Comparison of ENCODE assay signal across 8 mouse cellular contexts in the genomic region with DNA sequence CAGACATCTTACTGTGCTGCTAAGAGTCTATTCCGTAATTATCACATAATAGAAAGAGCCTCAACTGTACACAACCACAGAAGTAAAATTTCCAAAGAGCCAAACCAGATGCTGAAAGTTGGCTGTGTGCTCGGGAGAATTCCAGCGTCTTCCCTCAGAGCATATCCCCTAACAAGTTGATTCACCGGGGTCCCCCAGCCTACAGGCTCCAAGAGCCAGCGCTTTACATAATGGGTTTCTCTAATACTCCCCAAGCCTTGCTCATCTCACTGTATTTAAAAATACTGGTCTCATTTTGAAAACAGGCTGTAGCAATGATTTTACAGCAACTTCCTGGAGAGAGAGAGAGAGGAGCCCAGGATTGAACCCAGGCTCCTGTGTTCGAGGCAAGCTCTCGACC. TPM values are rescaled to one million over a fixed set of nuclear protein-coding genes. Genes with fewer than 3 reads are reported as not detected.
DNase-seq lines count a peak whose midpoint lies in the region; ATAC-seq lines count a peak whose summit lies in the region.

No protein-coding gene starts in this region.

- 33% methylated on average over 7 of the region's 7 CpGs for WGBS in lung, embryonic 15.5 days
- WGBS in forebrain, embryonic 11.5 days: 71% methylated on average over 7 of the region's 7 CpGs
- WGBS in limb, embryonic 13.5 days: 39% methylated on average over 7 of the region's 7 CpGs
- WGBS in stomach, embryonic 14.5 days: 30% methylated on average over 7 of the region's 7 CpGs

- H3K27me3 ChIP-seq in lung, embryonic 15.5 days: no peaks in the 10 kb centered on the region
- no peaks in the 10 kb centered on the region for H3K27me3 ChIP-seq in forebrain, embryonic 11.5 days (ENCODE audit: control insufficient read depth, insufficient read depth, low read length)
- no peaks in the 10 kb centered on the region for H3K27me3 ChIP-seq in limb, embryonic 13.5 days
- H3K27me3 ChIP-seq in stomach, embryonic 14.5 days (ENCODE audit: control insufficient read depth, insufficient read depth, low read length): no peaks in the 10 kb centered on the region

- no peak overlapping the region for H3K27ac ChIP-seq in lung, embryonic 15.5 days
- H3K27ac ChIP-seq in forebrain, embryonic 11.5 days (ENCODE audit: low read depth, low read length): no peak overlapping the region
- no peak overlapping the region for H3K27ac ChIP-seq in limb, embryonic 13.5 days
- no peak overlapping the region for H3K27ac ChIP-seq in stomach, embryonic 14.5 days (ENCODE audit: low read length)

- H3K9me3 ChIP-seq in lung, embryonic 15.5 days: no peaks in the 10 kb centered on the region
- no peaks in the 10 kb centered on the region for H3K9me3 ChIP-seq in forebrain, embryonic 11.5 days (ENCODE audit: control insufficient read depth, low read length)
- H3K9me3 ChIP-seq in limb, embryonic 13.5 days: no peaks in the 10 kb centered on the region
- no peaks in the 10 kb centered on the region for H3K9me3 ChIP-seq in stomach, embryonic 14.5 days (ENCODE audit: control insufficient read depth, low read depth, low read length)

- peaks cover 32% of the 10 kb centered on the region for H3K4me1 ChIP-seq in lung, embryonic 15.5 days
- peaks cover 8% of the 10 kb centered on the region; the same call in 1 of the 2 replicates for H3K4me1 ChIP-seq in forebrain, embryonic 11.5 days (replicated peaks; ENCODE audit: control insufficient read depth, insufficient read depth, low read length)
- H3K4me1 ChIP-seq in limb, embryonic 13.5 days: peaks cover 38% of the 10 kb centered on the region
- peaks cover 26% of the 10 kb centered on the region for H3K4me1 ChIP-seq in stomach, embryonic 14.5 days (ENCODE audit: control insufficient read depth, insufficient read depth, low read length)

- peak overlapping the region; percentile 23; the same call in 1 of the 2 replicates for H3K9ac ChIP-seq in lung, embryonic 15.5 days
- H3K9ac ChIP-seq in forebrain, embryonic 11.5 days (ENCODE audit: low read length): no peak overlapping the region; the same call in 1 of the 2 replicates
- H3K9ac ChIP-seq in limb, embryonic 13.5 days: peak overlapping the region; percentile 97
- H3K9ac ChIP-seq in stomach, embryonic 14.5 days (replicated peaks; ENCODE audit: low read depth, low read length): no peak overlapping the region; the same call in 1 of the 2 replicates

- H3K36me3 ChIP-seq in lung, embryonic 15.5 days: 0 out of 2 replicates have a peak, but pooled peaks cover 3% of the 10 kb centered on the region
- no peaks in the 10 kb centered on the region for H3K36me3 ChIP-seq in forebrain, embryonic 11.5 days (ENCODE audit: control insufficient read depth, insufficient read depth, low read length)
- peaks cover 18% of the 10 kb centered on the region for H3K36me3 ChIP-seq in limb, embryonic 13.5 days
- no peaks in the 10 kb centered on the region; the same call in 1 of the 2 replicates for H3K36me3 ChIP-seq in stomach, embryonic 14.5 days (ENCODE audit: control insufficient read depth, insufficient read depth, low read length)

- no peak for DNase-seq in lung, postnatal 4 days
- peak; percentile 38 for DNase-seq in forebrain, embryonic 11.5 days (ENCODE audit: low spot score)
- no peak for DNase-seq in thymus, postnatal 25 days
- no peak for DNase-seq in embryo, embryonic 11 days
- DNase-seq in thymus, adult 18-20 months: no peak

- H3K4me2 ChIP-seq in lung, embryonic 15.5 days: peak overlapping the region; percentile 75
- peak overlapping the region; percentile 68 for H3K4me2 ChIP-seq in forebrain, embryonic 11.5 days (ENCODE audit: low read depth, low read length, severe bottlenecking)
- H3K4me2 ChIP-seq in limb, embryonic 13.5 days (replicated peaks): peak overlapping the region; percentile 85
- peak overlapping the region; percentile 87 for H3K4me2 ChIP-seq in stomach, embryonic 14.5 days (replicated peaks; ENCODE audit: low read depth, low read length)

- ATAC-seq in lung, embryonic 15.5 days (ENCODE audit: borderline replicate concordance, extremely low read depth, low FRiP score, low TSS enrichment): no peak
- no peak for ATAC-seq in forebrain, embryonic 11.5 days (replicated peaks; ENCODE audit: low FRiP score)
- ATAC-seq in limb, embryonic 13.5 days (ENCODE audit: low FRiP score, low read depth): no peak
- ATAC-seq in stomach, embryonic 14.5 days (ENCODE audit: insufficient number of reproducible peaks, insufficient read depth, low FRiP score, low read depth): no peak

- peak overlapping the region; percentile 92 for H3K4me3 ChIP-seq in lung, embryonic 15.5 days
- H3K4me3 ChIP-seq in forebrain, embryonic 11.5 days (ENCODE audit: low read depth, low read length): peak overlapping the region; percentile 89
- peak overlapping the region; percentile 95 for H3K4me3 ChIP-seq in limb, embryonic 13.5 days
- peak overlapping the region; percentile 68 for H3K4me3 ChIP-seq in stomach, embryonic 14.5 days (ENCODE audit: low read depth, low read length)

RNA-seq across cellular contexts. Expression of a gene that starts 2.3 kb away (rescaled TPM):
- 64.3 and 65.2 TPM in 2 replicates for polyA plus RNA-seq in lung, embryonic 15.5 days (2015; fragmentation: Nextera tagmentation; extraction: Ambion mirVana)
- polyA plus RNA-seq in forebrain, embryonic 11.5 days (2014; fragmentation: Nextera tagmentation; extraction: Ambion mirVana): 119 and 123 TPM in 2 replicates
- polyA plus RNA-seq in limb, embryonic 13.5 days (2015; fragmentation: Nextera tagmentation; extraction: Ambion mirVana): 92.0 and 98.6 TPM in 2 replicates
- polyA plus RNA-seq in stomach, embryonic 14.5 days (2014; fragmentation: Nextera tagmentation; extraction: Ambion mirVana): 70.6 and 73.3 TPM in 2 replicates

RNA-seq across cellular contexts. Expression of a gene that starts 46.7 kb away (rescaled TPM):
- polyA plus RNA-seq in lung, embryonic 15.5 days (2015; fragmentation: Nextera tagmentation; extraction: Ambion mirVana): 390 and 414 TPM in 2 replicates
- polyA plus RNA-seq in forebrain, embryonic 11.5 days (2014; fragmentation: Nextera tagmentation; extraction: Ambion mirVana): 499 and 501 TPM in 2 replicates
- polyA plus RNA-seq in limb, embryonic 13.5 days (2015; fragmentation: Nextera tagmentation; extraction: Ambion mirVana): 333 and 339 TPM in 2 replicates
- polyA plus RNA-seq in stomach, embryonic 14.5 days (2014; fragmentation: Nextera tagmentation; extraction: Ambion mirVana): 315 and 333 TPM in 2 replicates

RNA-seq across cellular contexts. Expression of a gene that starts 59.9 kb away (rescaled TPM):
- 304 and 322 TPM in 2 replicates for polyA plus RNA-seq in lung, embryonic 15.5 days (2015; fragmentation: Nextera tagmentation; extraction: Ambion mirVana)
- polyA plus RNA-seq in forebrain, embryonic 11.5 days (2014; fragmentation: Nextera tagmentation; extraction: Ambion mirVana): 330 and 345 TPM in 2 replicates
- 311 and 329 TPM in 2 replicates for polyA plus RNA-seq in limb, embryonic 13.5 days (2015; fragmentation: Nextera tagmentation; extraction: Ambion mirVana)
- polyA plus RNA-seq in stomach, embryonic 14.5 days (2014; fragmentation: Nextera tagmentation; extraction: Ambion mirVana): 338 and 366 TPM in 2 replicates

Comparison
In these comparisons a context has a peak if more than half of its experiments do, and no peak if none do; other contexts are left out.
1. H3K9ac ChIP-seq: peak in lung, embryonic 15.5 days (single experiment) and limb, embryonic 13.5 days (single experiment); none in forebrain, embryonic 11.5 days (single experiment) and stomach, embryonic 14.5 days (single experiment).
2. Peak in every context shown above with its lines, with median percentiles within 50 percentile points of each other: H3K4me2 ChIP-seq and H3K4me3 ChIP-seq.